ENCODE assay signal across 8 mouse cellular contexts in genomic region chr7:126399548-126399947, GRCm38 (mm10). TPM values are rescaled to one million over a fixed set of nuclear protein-coding genes. Genes with fewer than 3 reads are reported as not detected.
A peak's percentile ranks its signal among the peaks of the same experiment; 100 is the strongest.
DNase-seq lines count a peak whose midpoint lies in the region; ATAC-seq lines count a peak whose summit lies in the region.

No protein-coding gene starts in this region.

- H3K4me1 ChIP-seq in midbrain, embryonic 14.5 days (ENCODE audit: control insufficient read depth, insufficient read depth, low read length) = 0 out of 2 replicates have a peak, but pooled peaks cover 4% of the 10 kb centered on the region
- peaks cover 14% of the 10 kb centered on the region for H3K4me1 ChIP-seq in midbrain, embryonic 15.5 days

- no peaks in the 10 kb centered on the region for H3K9me3 ChIP-seq in midbrain, embryonic 14.5 days (ENCODE audit: control insufficient read depth, low read length)
- H3K9me3 ChIP-seq in midbrain, embryonic 15.5 days = no peaks in the 10 kb centered on the region

- DNase-seq in midbrain, embryonic 14.5 days = peak; percentile 91
- DNase-seq in c-Kit-negative CD71-positive TER-119-positive erythroid progenitor cells, embryonic 14.5 days (ENCODE audit: low read depth, low spot score) = peak; percentile 56
- DNase-seq in frontal cortex, postnatal 14 days (ENCODE audit: low spot score in 2 of 2) = peak; percentile 29 to 71
- DNase-seq in kidney, postnatal 25 days = peak; percentile 86 to 92
- DNase-seq in lung, adult 18-20 months = peak; percentile 78 to 80
- peak; percentile 75 to 86 for DNase-seq in right cerebral cortex, postnatal 10 days (ENCODE audit: low spot score in 2 of 2)
- DNase-seq in urinary bladder, postnatal 14 days (ENCODE audit: low spot score) = peak; percentile 88

- 14% methylated on average over 5 of the region's 5 CpGs for WGBS in midbrain, embryonic 14.5 days
- 11% methylated on average over 5 of the region's 5 CpGs for WGBS in midbrain, embryonic 15.5 days

- no peak overlapping the region for H3K4me3 ChIP-seq in midbrain, embryonic 14.5 days (replicated peaks; ENCODE audit: low read depth, low read length)
- H3K4me3 ChIP-seq in midbrain, embryonic 15.5 days = no peak overlapping the region

- no peaks in the 10 kb centered on the region for H3K36me3 ChIP-seq in midbrain, embryonic 14.5 days (ENCODE audit: control insufficient read depth, insufficient read depth, low read length)
- H3K36me3 ChIP-seq in midbrain, embryonic 15.5 days (replicated peaks) = no peaks in the 10 kb centered on the region

- H3K27me3 ChIP-seq in midbrain, embryonic 14.5 days (ENCODE audit: control insufficient read depth, insufficient read depth, low read length) = no peaks in the 10 kb centered on the region
- H3K27me3 ChIP-seq in midbrain, embryonic 15.5 days (replicated peaks) = no peaks in the 10 kb centered on the region

- H3K27ac ChIP-seq in midbrain, embryonic 14.5 days (replicated peaks; ENCODE audit: low read depth, low read length) = no peak overlapping the region
- H3K27ac ChIP-seq in midbrain, embryonic 15.5 days = no peak overlapping the region

- no peak overlapping the region for H3K9ac ChIP-seq in midbrain, embryonic 14.5 days (replicated peaks; ENCODE audit: low read length)
- H3K9ac ChIP-seq in midbrain, embryonic 15.5 days = no peak overlapping the region

- no peak for ATAC-seq in midbrain, embryonic 14.5 days (ENCODE audit: low FRiP score, low TSS enrichment)
- no peak for ATAC-seq in midbrain, embryonic 15.5 days (replicated peaks)

- H3K4me2 ChIP-seq in midbrain, embryonic 14.5 days (ENCODE audit: low read length) = no peak overlapping the region
- H3K4me2 ChIP-seq in midbrain, embryonic 15.5 days = no peak overlapping the region

RNA-seq across cellular contexts. Expression of gene Nfatc2ip, which starts 3.0 kb away (rescaled TPM):
- polyA plus RNA-seq in midbrain, embryonic 14.5 days (2014; fragmentation: Nextera tagmentation; extraction: Ambion mirVana) = 3.5 and 4.9 TPM in 2 replicates
- polyA plus RNA-seq in midbrain, embryonic 15.5 days (2015; fragmentation: Nextera tagmentation; extraction: Ambion mirVana) = 2.2 and 2.6 TPM in 2 replicates

RNA-seq across cellular contexts. Expression of gene Cd19, which starts 15.1 kb away (rescaled TPM):
- not detected in 2 replicates for polyA plus RNA-seq in midbrain, embryonic 14.5 days (2014; fragmentation: Nextera tagmentation; extraction: Ambion mirVana)
- 0.31 TPM in 1 of 2 replicates, not detected in the other for polyA plus RNA-seq in midbrain, embryonic 15.5 days (2015; fragmentation: Nextera tagmentation; extraction: Ambion mirVana)

RNA-seq across cellular contexts. Expression of gene Spns1, which starts 22.3 kb away (rescaled TPM):
- polyA plus RNA-seq in midbrain, embryonic 14.5 days (2014; fragmentation: Nextera tagmentation; extraction: Ambion mirVana) = 60.4 and 74.5 TPM in 2 replicates
- polyA plus RNA-seq in midbrain, embryonic 15.5 days (2015; fragmentation: Nextera tagmentation; extraction: Ambion mirVana) = 95.4 and 96.0 TPM in 2 replicates

RNA-seq across cellular contexts. Expression of gene Rabep2, which starts 29.0 kb away (rescaled TPM):
- 19.6 and 22.1 TPM in 2 replicates for polyA plus RNA-seq in midbrain, embryonic 14.5 days (2014; fragmentation: Nextera tagmentation; extraction: Ambion mirVana)
- polyA plus RNA-seq in midbrain, embryonic 15.5 days (2015; fragmentation: Nextera tagmentation; extraction: Ambion mirVana) = 26.0 and 28.7 TPM in 2 replicates

RNA-seq across cellular contexts. Expression of gene Lat, which starts 30.2 kb away (rescaled TPM):
- polyA plus RNA-seq in midbrain, embryonic 14.5 days (2014; fragmentation: Nextera tagmentation; extraction: Ambion mirVana) = 0.65 and 0.92 TPM in 2 replicates
- polyA plus RNA-seq in midbrain, embryonic 15.5 days (2015; fragmentation: Nextera tagmentation; extraction: Ambion mirVana) = 1.1 and 1.4 TPM in 2 replicates
